Mouse (Mus musculus) liver, embryonic 13.5 days (tissue): ENCODE results near the gene Pxdc1. TPM values are rescaled to one million over a fixed set of nuclear protein-coding genes. Genes with fewer than 3 reads are reported as not detected.

Source experiments
- polyA plus RNA-seq: library from polyadenylated mRNA; unstranded; fragments of >200 nt; fragmentation: Nextera tagmentation; extraction: Ambion mirVana; gene quantifications from 2 replicates; pipeline ENCODE4 v1.2.1, GENCODE M21; 2015

The Pxdc1 gene
- polyA plus RNA-seq, 1 experiment from 2014 or later = 8.1 TPM

Other genes with a start within 250 kb of the Pxdc1 start
- gene Fam50b, start 81.4 kb upstream of the Pxdc1 start, polyA plus RNA-seq = 0.09 TPM in 1 of 2 replicates, not detected in the other
- gene Prpf4b, start 221.8 kb upstream of the Pxdc1 start, polyA plus RNA-seq = 41.7 and 52.2 TPM in 2 replicates